Mouse (Mus musculus) left cerebral cortex, postnatal 10 days (tissue): ENCODE data around the gene Nat8f6. TPM values are rescaled to one million over a fixed set of nuclear protein-coding genes. Genes with fewer than 3 reads are reported as not detected.
"Not testable (repeated sequence)": the region's sequence is repeated elsewhere in the genome, so short reads cannot be mapped to it uniquely, and the experiment has no call there.

Experiments used
- DNase-seq, 2 experiments: peaks; one replicate each; pipeline ENCODE4 v3.0.0; 2021 to 2022; ENCODE audit warnings: low spot score in 2 of 2, mixed read lengths in 1 of 2; ENCODE audit errors: extremely low spot score in 1 of 2
- intact Hi-C: fragments of 180-260 bp; cut with DNase I; formaldehyde crosslinking; loops from one replicate; pipeline ENCODE4 v1.15.1; 2025
- total RNA-seq, 2 experiments: library from RNA; stranded (reverse); gene quantifications; 2 replicates each; pipeline ENCODE4 v1.2.3; 2021

The Nat8f6 gene
- under 1 TPM; 0.63 to 0.73 TPM for total RNA-seq

DNA sequence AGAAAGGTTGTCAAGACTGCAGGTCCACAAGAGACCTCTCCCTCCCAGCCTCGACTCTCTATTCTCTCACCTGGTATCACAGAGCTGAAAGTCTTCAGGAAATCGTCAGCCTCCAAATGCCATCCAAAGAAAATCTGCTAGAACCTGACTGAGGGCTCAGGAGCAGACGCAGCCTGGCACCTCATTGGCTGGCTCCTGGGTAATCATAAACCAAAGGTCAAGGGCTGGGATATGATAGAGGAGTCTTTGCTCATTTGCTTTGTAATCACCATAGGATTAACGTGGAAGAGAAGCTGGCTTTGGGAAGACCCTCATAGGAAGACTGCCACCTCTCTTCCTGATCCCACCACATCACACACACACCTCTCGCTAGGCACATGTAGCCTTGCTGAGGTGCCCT is at the start of gene Nat8f6, which contains the start of gene Nat8f5:
Gene Nat8f6 (minus strand): TSS at position 118 of the 400 bp plus-strand sequence.
Gene Nat8f5 (minus strand): TSS at position 136 of the 400 bp plus-strand sequence.
- intact Hi-C loops = no loop called here
- no peak for DNase-seq

DNA sequence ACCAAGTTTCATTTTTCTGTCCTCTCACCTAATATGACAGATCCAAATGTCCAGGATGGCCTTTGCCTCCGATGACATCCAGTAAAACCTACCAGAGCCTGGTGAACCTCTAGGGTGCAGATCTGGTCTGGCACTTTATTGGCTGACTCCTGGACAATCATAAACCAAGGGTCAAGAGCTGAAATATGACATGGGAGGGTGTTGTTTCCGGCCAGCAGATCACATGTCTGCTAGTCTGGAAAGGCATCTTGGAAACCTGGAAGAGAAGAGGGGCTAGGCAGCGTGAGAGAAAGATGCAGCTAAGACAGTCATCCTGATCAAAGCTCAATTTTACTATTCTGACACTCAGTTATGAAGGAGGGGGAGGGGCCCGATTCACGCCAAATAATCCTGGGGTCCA is 48.3 kb upstream of the Nat8f6 start, which contains the start of gene Nat8f2:
Gene Nat8f2 (minus strand): TSS at position 153 of the 400 bp plus-strand sequence.
- intact Hi-C loops = not testable (repeated sequence)

GRCm38 (mm10) chr6:85867726-85868690 is 47.3 kb upstream of the Nat8f6 start:
- no peak for DNase-seq
- intact Hi-C loops = no loop called here

More for the DNA sequence above, 48.3 kb upstream of the Nat8f6 start, which contains the start of gene Nat8f2:
- DNase-seq = not testable (repeated sequence)

- intact Hi-C loops, DNase-seq: not testable (repeated sequence)
Measured at GRCm38 (mm10) chr6:85866995-85867394, 46.2 kb upstream of the Nat8f6 start.

- intact Hi-C loops, DNase-seq: not testable (repeated sequence)
Measured at GRCm38 (mm10) chr6:85866166-85866565, 45.4 kb upstream of the Nat8f6 start.

GRCm38 (mm10) chr6:85864900-85865639 is 44.3 kb upstream of the Nat8f6 start:
- peak in 1 of 2 experiments; percentile 46 for DNase-seq

DNA sequence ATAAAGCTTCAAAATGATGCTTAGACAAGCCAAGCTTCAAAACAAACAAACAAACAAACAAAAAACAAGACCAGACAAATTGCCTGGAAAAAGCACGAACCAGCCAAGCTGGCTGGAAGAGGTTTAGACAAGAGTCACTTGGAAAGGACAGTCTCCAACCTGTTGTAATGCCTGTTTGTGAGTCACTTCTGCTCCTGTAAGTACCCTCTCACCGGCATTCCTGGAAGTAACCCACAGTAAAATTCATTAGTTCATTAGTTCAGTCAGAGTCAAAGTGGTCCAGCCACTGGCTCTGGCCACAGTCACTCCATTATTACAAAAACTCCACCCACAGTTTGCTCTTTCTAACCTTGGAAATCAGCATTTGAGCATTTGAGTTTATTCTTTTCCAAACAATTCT is 43.1 kb upstream of the Nat8f6 start:
- intact Hi-C loops = no loop called here
- DNase-seq = no peak

More at GRCm38 (mm10) chr6:85864900-85865639, 44.3 kb upstream of the Nat8f6 start:
- intact Hi-C loops = not testable (repeated sequence)

- intact Hi-C loops = no loop called here
- no peak for DNase-seq
Measured at GRCm38 (mm10) chr6:85863136-85863535, 42.4 kb upstream of the Nat8f6 start.

- DNase-seq = no peak
- intact Hi-C loops = no loop called here
Measured at GRCm38 (mm10) chr6:85862565-85862964, 41.8 kb upstream of the Nat8f6 start.

DNA sequence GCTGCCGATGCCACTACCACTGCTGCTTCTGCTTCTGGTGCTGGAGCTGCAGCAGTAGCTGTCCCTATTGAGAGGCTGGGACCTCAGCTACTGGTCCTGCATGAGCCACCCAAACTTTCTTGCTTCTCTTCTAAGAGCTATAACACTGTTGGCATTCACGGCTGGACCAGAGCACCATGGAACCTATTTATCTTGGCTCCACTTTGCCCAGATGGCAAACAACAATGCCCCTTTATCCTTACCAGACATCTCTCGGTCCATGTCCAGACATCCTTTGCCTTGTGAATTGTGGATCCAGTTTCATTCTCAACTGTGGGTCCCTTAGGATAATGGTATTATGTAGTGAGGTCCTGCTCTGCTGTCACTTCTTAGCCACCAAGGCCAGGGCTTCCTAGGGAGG is 40.5 kb upstream of the Nat8f6 start:
- no peak for DNase-seq
- intact Hi-C loops = no loop called here

- intact Hi-C loops = no loop called here
- peak; percentile 76 to 79 for DNase-seq
Measured at GRCm38 (mm10) chr6:85856194-85856678, 35.5 kb upstream of the Nat8f6 start.

DNA sequence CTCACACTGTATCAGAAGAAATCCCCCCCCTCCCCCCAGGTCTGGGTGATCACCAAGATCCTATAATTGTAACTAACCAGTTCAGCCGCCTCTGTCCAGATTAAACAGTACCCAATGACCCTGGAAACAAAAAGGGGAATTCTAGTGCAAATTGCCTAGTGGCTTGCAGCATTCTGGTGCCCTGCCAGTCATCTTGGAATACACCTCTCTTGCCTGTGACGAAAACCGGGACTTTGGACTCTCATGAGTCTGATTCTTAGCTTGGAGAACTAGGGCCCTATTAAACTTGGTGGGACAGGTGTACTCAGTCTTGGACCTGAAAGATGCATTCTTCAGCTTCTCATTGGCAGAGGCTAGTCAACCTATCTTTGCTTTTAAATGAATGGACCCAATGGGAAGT is 32.7 kb upstream of the Nat8f6 start:
- intact Hi-C loops = no loop called here
- no peak for DNase-seq

GRCm38 (mm10) chr6:85851062-85851773 is 30.5 kb upstream of the Nat8f6 start:
- no peak for DNase-seq
- intact Hi-C loops = no loop called here

DNA sequence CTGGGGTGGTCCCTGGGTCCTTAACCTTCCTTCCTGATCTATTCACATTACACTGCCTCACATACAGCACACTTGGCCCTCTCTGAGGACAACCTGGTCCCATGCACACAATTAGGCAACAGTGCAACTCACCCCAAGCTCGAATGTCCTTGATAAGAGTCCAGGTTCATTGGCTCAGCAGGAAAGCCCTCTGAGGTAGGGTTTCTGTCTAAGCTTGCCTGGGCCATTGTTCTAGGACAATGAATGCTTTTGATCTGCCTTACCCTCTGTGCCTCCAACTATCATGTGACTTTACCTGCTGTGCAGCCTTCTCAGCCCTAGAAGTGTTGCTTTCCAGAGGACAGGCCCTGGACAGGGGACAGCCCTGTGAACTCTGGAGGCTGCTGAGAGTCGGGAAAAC is 28.5 kb upstream of the Nat8f6 start:
- intact Hi-C loops = loop anchor here (5.0 kb wide), 1 partner anchor 43 kb away; no protein-coding TSS in a partner anchor
- DNase-seq = peak in 1 of 2 experiments; percentile 38

- intact Hi-C loops = loop anchor here (5.0 kb wide), 1 partner anchor 44 kb away; no protein-coding TSS in a partner anchor
- no peak for DNase-seq
Measured at GRCm38 (mm10) chr6:85848140-85848539, 27.4 kb upstream of the Nat8f6 start.

- intact Hi-C loops = loop anchor here (5.0 kb wide), 1 partner anchor 45 kb away; no protein-coding TSS in a partner anchor
- no peak for DNase-seq
Measured at GRCm38 (mm10) chr6:85846921-85847320, 26.2 kb upstream of the Nat8f6 start.

DNA sequence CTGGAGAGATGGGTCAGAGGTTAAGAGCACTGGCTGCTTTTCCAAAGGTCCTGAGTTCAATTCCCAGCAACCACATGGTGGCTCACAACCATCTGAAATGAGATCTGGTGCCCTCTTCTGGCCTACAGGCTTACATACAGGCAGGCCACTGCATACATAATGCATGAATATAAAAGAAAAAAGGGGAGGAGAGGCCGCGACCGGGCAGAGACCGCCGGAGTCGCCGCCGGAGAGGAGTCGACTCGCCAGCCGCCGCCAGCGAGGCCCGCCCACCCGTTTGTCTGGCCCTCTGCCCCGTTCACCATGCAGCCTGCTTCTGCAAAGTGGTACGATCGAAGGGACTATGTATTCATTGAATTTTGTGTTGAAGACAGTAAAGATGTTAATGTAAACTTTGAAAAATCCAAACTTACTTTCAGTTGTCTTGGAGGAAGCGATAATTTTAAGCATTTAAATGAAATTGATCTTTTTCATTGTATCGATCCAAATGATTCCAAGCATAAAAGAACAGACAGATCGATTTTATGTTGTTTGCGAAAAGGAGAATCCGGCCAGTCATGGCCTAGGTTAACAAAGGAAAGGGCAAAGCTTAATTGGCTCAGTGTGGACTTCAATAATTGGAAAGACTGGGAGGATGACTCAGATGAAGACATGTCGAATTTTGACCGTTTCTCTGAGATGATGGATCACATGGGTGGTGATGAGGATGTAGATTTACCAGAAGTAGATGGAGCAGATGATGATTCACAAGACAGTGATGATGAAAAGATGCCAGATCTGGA is 23.1 kb upstream of the Nat8f6 start:
- DNase-seq, intact Hi-C loops: not testable (repeated sequence)

- DNase-seq = peak; percentile 27 to 31
- intact Hi-C loops = no loop called here
Measured at GRCm38 (mm10) chr6:85839982-85840381, 19.2 kb upstream of the Nat8f6 start.
